Mouse (Mus musculus) lung, postnatal 0 days (tissue): ENCODE data around the gene Col23a1. TPM values are rescaled to one million over a fixed set of nuclear protein-coding genes. Genes with fewer than 3 reads are reported as not detected.

Experiments used
- ATAC-seq: fragments of 200-750 bp; cut with Nextera tagmentation; 2 replicates; pipeline ENCODE4 v1.8.0; 2017; ENCODE audit warnings: moderate library complexity
- DNase-seq: peaks from one replicate; pipeline ENCODE4 v3.0.0-alpha.2; 2016; ENCODE audit warnings: low spot score
- H3K27ac ChIP-seq: fragments of 300-500 bp; sonication (generic); 2 replicates; pipeline ENCODE4 v1.5.1; 2014; ENCODE audit warnings: antibody characterized with exemption, mild to moderate bottlenecking, low read length, mixed read lengths
- H3K27me3 ChIP-seq: fragments of 300-500 bp; sonication (generic); replicated peaks from 2 replicates; pipeline ENCODE4 v1.6.1; 2014; ENCODE audit warnings: low read length, mixed read lengths; ENCODE audit not compliant: insufficient read depth
- H3K36me3 ChIP-seq: fragments of 300-500 bp; sonication (generic); 2 replicates; pipeline ENCODE4 v1.6.1; 2014; ENCODE audit warnings: low read length, mixed read lengths; ENCODE audit not compliant: insufficient read depth
- H3K4me1 ChIP-seq: fragments of 300-500 bp; sonication (generic); 2 replicates; pipeline ENCODE4 v1.6.1; 2014; ENCODE audit warnings: antibody characterized with exemption, low read depth, low read length, mixed read lengths; ENCODE audit not compliant: insufficient read depth
- H3K4me2 ChIP-seq: fragments of 300-500 bp; sonication (generic); replicated peaks from 2 replicates; pipeline ENCODE4 v1.6.1; 2014; ENCODE audit warnings: low read depth, mild to moderate bottlenecking, low read length, moderate library complexity, mixed read lengths
- H3K4me3 ChIP-seq: fragments of 300-500 bp; sonication (generic); 2 replicates; pipeline ENCODE4 v1.5.1; 2014; ENCODE audit warnings: low read depth, low read length
- H3K9ac ChIP-seq: fragments of 300-500 bp; sonication (generic); replicated peaks from 2 replicates; pipeline ENCODE4 v1.6.1; 2014; ENCODE audit warnings: low read depth, mild to moderate bottlenecking
- H3K9me3 ChIP-seq: fragments of 300-500 bp; sonication (generic); 2 replicates; pipeline ENCODE4 v1.6.1; 2016; ENCODE audit warnings: low read length, mixed read lengths
- CTCF ChIP-seq: IDR thresholded peaks from 2 replicates; pipeline ENCODE4 v1.5.1; 2016; ENCODE audit warnings: antibody characterized with exemption, mild to moderate bottlenecking
- EP300 ChIP-seq: IDR thresholded peaks from 2 replicates; pipeline ENCODE4 v1.6.1; 2016; ENCODE audit warnings: antibody characterized with exemption, mild to moderate bottlenecking, control low read depth
- WGBS: fragments of 180-500 bp; shearing (Covaris S2); extraction: QIAGEN DNeasy Blood & Tissue Kit; methylation state at CpG from one replicate; pipeline ENCODE4 v1.1.7; 2014; 5-methylcytosine and 5-hydroxymethylcytosine counted together
- polyA plus RNA-seq: library from polyadenylated mRNA; unstranded; fragments of >200 nt; fragmentation: Nextera tagmentation; extraction: Ambion mirVana; gene quantifications from 2 replicates; pipeline ENCODE4 v1.2.1, GENCODE M21; 2015

The Col23a1 gene
- polyA plus RNA-seq, 1 experiment from 2014 or later = 17.2 TPM

DNA sequence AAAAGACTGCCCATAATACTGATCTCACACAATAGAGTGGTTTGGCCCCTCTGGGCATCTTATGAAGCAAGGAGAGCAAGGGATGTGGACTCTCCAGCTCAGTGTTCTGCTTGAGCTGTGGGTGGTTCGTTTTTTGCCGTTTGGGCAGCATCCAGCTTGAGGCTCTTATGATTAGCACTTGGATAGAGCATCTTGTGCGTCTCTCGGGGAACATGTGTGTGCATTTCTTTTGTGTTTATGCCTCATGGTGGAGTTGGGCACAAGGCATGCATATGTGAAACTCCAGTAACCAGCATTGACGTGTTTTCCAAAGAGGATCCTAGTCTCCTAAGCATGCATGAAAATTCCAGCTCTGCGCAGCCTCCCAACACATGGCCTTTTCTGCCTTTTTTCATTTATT lies 47.9 kb downstream of the Col23a1 start:
- Histone ChIP-seq H3K27ac (no peak overlapping the region), H3K36me3 (no peaks in the 10 kb centered on the region), H3K27me3 (no peaks in the 10 kb centered on the region), H3K9ac (no peak overlapping the region), H3K4me3 (no peak overlapping the region), H3K9me3 (no peaks in the 10 kb centered on the region), H3K4me1 (no peaks in the 10 kb centered on the region), H3K4me2 (no peak overlapping the region)
- DNase-seq (no peak), ATAC-seq (no peak)
- 79% methylated on average over 6 of the region's 6 CpGs for WGBS
- TF ChIP-seq CTCF (no peak), EP300 (no peak)

DNA sequence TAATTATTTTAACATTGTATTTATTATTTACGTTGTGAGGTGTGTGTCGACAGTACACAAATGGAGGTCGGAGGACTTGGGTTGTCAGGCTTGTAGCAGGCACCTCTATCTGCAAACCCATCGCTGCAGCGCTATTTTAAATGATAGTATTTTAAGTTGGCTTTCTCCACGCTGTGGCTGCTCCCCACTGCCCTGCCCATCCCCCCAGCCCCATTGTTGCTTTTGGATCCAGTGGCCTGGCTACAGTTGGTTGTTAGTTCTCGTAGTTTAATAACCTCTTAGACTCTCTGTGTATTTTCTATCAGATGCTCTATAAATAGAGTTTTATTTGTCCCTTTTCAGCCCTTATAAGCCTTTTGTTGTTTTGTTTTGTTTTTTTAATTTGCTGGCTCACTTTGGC lies 48.7 kb downstream of the Col23a1 start:
- DNase-seq = no peak
- H3K4me3 ChIP-seq = no peak overlapping the region
- no peaks in the 10 kb centered on the region for H3K27me3 ChIP-seq
- ATAC-seq = no peak
- H3K9me3 ChIP-seq = no peaks in the 10 kb centered on the region
- TF ChIP-seq EP300 = no peak
- no peak for TF ChIP-seq CTCF
- H3K4me2 ChIP-seq = no peak overlapping the region
- 52% methylated on average over 7 of the region's 7 CpGs for WGBS
- no peaks in the 10 kb centered on the region for H3K36me3 ChIP-seq
- no peak overlapping the region for H3K27ac ChIP-seq
- no peak overlapping the region for H3K9ac ChIP-seq
- 0 out of 2 replicates have a peak, but pooled peaks cover 1% of the 10 kb centered on the region for H3K4me1 ChIP-seq

DNA sequence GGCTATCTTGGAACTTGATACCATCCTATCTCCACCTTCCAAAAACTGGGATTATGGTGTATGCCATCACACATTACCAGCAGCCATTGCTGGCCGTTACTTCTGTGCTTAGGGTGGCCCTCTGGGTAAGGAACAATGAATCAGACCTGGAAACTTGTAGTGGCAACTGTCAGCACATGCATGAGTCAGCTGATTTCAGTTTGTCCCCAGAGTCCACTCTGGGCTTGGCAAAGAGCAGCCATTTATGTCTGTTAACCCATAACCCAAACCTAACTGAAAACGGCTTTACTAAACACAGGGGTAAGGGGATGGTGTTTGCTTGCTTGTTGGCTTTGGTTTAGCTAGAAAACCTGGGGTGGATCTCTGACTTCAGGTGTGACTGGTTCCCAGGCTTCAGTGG lies 51.4 kb downstream of the Col23a1 start:
- no peak overlapping the region for H3K27ac ChIP-seq
- H3K4me3 ChIP-seq = no peak overlapping the region
- WGBS = 54% methylated on average over 2 of the region's 2 CpGs
- no peak overlapping the region for H3K9ac ChIP-seq
- ATAC-seq (no peak), DNase-seq (no peak)
- no peaks in the 10 kb centered on the region for H3K36me3 ChIP-seq
- no peak overlapping the region for H3K4me2 ChIP-seq
- no peak for TF ChIP-seq EP300
- TF ChIP-seq CTCF = no peak
- H3K9me3 ChIP-seq = no peaks in the 10 kb centered on the region
- H3K4me1 ChIP-seq = 0 out of 2 replicates have a peak, but pooled peaks cover 4% of the 10 kb centered on the region
- no peaks in the 10 kb centered on the region for H3K27me3 ChIP-seq

DNA sequence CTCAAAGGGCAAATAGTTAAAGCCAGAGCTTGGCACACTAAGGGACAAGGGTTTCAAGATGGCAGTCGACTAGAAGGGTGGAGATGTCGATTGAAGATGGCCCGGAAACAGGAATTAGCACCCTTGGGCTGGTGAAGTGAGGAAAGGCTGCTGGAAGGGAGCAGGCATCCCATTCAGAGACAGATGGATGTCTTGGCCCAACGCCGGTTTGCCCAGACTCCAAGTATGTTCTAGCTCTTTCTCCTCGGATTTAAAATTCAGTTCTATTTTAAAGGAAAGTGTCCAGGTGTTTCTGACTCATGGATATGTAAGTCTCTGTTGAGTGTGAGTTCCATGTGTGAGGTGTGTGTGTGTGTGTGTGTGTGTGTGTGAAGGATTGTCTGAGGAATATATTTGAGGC lies 53.1 kb downstream of the Col23a1 start:
- H3K27me3 ChIP-seq = no peaks in the 10 kb centered on the region
- H3K4me1 ChIP-seq = 0 out of 2 replicates have a peak, but pooled peaks cover 4% of the 10 kb centered on the region
- TF ChIP-seq CTCF (no peak), EP300 (no peak)
- no peaks in the 10 kb centered on the region for H3K36me3 ChIP-seq
- ATAC-seq = no peak
- H3K9me3 ChIP-seq = no peaks in the 10 kb centered on the region
- 81% methylated on average over 6 of the region's 6 CpGs for WGBS
- peak; percentile 26 for DNase-seq
- no peak overlapping the region for H3K9ac ChIP-seq
- no peak overlapping the region for H3K4me2 ChIP-seq
- no peak overlapping the region for H3K4me3 ChIP-seq
- peak overlapping the region; percentile 3; the same call in 1 of the 2 replicates for H3K27ac ChIP-seq

DNA sequence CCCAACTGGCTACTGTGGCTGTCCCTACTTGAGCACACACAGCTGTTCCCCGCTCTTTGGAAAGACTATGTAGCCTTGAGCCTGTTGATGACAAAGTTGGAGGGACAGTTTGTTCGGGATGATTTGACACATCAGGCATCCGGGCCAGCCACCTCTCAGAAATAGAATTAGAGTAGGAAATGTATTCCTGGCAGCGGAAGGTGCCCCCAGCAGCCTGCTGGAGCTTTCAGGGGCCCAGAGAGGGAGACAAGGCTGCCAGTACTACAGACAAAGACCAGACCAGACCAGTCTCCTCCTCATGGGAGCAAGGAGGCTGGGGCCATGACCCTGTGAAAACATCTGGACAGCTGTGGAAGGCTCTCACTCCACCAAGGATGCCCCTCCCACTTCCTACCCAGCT lies 53.6 kb downstream of the Col23a1 start:
- Histone ChIP-seq H3K4me3 (no peak overlapping the region), H3K36me3 (no peaks in the 10 kb centered on the region), H3K27ac (peak overlapping the region; percentile 40), H3K4me1 (0 out of 2 replicates have a peak, but pooled peaks cover 4% of the 10 kb centered on the region), H3K4me2 (no peak overlapping the region), H3K9me3 (no peaks in the 10 kb centered on the region), H3K27me3 (no peaks in the 10 kb centered on the region), H3K9ac (no peak overlapping the region)
- TF ChIP-seq CTCF = no peak
- TF ChIP-seq EP300 = peak; percentile 35; the same call in 1 of the 2 replicates
- DNase-seq (peak; percentile 83), ATAC-seq (peak; percentile 77)
- WGBS = 61% methylated on average over 4 of the region's 4 CpGs

DNA sequence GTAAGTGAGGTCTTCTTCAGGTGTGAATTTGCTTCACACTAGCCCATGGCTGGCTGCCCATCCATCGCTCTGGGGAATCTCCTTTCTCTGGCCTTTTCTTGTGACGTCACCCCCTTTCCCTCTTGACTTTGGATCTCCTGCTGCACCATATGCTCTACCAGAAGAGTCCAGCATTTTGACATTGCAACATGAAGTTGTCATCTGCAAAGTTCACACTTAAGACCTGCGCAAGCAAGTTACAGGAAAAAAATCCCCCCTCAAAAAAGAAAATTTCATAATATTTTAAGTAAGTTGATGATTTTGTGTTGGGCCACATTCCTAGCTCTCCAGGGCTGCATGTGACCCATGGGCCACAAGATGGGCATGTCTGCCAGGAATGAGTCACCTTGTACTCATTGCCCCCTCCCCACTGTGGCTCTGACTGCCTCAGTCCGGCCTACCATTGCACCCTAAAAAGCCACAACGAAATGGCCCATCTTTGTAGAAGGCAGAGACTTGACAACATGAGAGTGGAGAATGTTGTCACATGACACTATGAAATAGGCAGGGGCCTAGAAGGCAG lies 54.1 kb downstream of the Col23a1 start:
- no peak overlapping the region for H3K4me2 ChIP-seq
- H3K27me3 ChIP-seq = no peaks in the 10 kb centered on the region
- H3K9me3 ChIP-seq = no peaks in the 10 kb centered on the region
- H3K36me3 ChIP-seq = no peaks in the 10 kb centered on the region
- WGBS = 64% methylated on average over 5 of the region's 5 CpGs
- ATAC-seq = peak; percentile 74
- TF ChIP-seq EP300 (peak; percentile 75; the same call in 1 of the 2 replicates), CTCF (no peak)
- peak; percentile 84 for DNase-seq
- H3K27ac ChIP-seq = peak overlapping the region; percentile 40
- no peak overlapping the region for H3K9ac ChIP-seq
- 0 out of 2 replicates have a peak, but pooled peaks cover 4% of the 10 kb centered on the region for H3K4me1 ChIP-seq
- no peak overlapping the region for H3K4me3 ChIP-seq
